Mouse (Mus musculus): Measurements from ENCODE around the gene Phf7.
A peak's percentile ranks its signal among the peaks of the same experiment; 100 is the strongest.

Gene Phf7

DNA sequence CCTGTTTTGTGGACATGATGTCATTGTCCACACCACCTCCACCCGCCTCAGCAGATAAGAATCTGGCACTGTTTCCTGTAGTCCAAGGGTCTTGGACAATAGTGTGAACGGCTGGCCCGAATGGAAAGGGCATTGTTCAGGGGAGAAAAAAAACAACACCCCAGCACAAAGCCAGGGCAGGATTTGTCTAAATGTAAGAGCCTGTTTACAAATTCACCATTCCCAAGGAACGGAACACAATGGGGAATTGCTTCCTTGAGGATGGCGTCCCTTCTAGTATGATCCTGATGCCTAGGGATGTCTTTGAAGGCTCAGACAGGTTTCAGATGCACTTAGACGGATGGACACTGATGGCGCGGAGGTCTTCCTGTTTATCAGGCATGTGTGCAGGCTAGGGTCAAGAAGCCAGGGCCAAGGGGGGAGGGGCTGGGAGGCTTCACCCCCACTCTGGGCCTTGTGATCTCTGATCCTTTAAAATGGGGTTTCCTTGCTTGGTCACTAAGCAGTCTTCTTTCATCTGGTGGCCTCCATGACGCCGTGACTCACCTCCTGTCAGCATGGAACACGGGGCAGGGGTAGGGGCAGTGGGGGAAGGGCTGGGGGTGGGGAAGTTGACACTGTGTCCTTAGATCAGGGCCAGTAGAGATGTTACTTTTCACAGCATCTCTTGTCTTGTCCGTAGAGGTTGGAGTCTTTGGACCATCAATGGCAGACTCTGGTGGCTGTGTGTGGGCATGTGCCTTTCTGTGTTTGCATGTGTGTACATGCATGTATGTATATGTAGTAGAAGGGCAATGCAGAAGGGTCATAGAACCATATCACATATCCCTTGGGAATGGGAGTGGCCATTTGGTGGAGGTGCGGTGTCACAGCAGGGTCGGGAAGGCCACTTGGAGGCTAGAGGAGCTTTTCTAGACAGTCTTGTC lies 17.8 kb downstream of the Phf7 start:
- DNase-seq (ENCODE audit: low spot score in 2 of 2), result no peak

GRCm38 (mm10) chr14:31232404-31233069 lies 18.6 kb downstream of the Phf7 start:
- DNase-seq (ENCODE audit: low spot score in 2 of 2), result no peak

- no peak for DNase-seq (ENCODE audit: low spot score in 2 of 2)
Measured at GRCm38 (mm10) chr14:31230442-31230841, 20.7 kb downstream of the Phf7 start.

DNA sequence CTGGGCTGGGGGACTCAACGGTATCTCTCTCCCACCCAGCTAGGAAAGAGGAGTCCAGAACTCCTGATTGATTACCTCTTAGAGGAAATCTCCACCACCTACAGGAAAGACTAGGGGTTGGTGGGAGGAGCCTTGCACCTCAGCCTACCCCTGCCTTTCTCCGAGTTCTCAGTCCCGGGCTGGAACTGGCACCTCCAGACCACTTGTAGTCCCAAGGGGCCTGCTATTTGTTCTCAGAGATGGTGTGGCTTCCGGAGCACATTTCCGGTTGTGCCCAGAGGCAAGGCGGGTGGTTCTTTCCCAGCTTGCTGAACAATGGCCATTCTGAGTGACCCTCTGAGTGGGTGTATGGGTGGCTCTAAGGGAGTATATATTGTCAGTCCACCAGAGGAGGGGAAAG lies 22.9 kb downstream of the Phf7 start:
- no peak for DNase-seq (ENCODE audit: low spot score in 2 of 2)

DNA sequence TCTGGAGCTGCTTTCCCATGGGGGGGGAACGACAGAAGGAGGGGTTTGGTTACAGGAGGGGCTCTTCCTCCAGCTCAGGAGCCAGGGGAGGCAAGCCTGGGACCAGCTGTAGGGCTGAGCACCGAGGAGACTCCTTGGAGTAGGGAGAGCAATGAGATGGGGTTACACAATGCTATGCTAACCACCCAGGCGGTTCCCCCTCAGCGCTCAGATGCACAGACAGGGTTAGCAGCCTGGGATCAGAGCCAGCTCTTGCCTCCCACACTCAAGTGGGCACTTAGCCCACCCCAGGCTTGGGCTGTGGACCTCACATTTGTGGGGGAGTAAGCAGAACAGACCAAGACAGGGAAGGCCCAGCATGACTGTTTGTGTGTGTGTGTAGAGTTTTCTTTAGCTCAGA lies 24.1 kb downstream of the Phf7 start:
- DNase-seq (ENCODE audit: low spot score in 2 of 2), result no peak

- DNase-seq (ENCODE audit: low spot score in 2 of 2), result peak in 1 of 2 experiments; percentile 49
Measured at GRCm38 (mm10) chr14:31217666-31218065, 33.5 kb downstream of the Phf7 start, which contains the start of gene Sema3g. Sema3g (plus strand) TSS chr14:31217860.

DNA sequence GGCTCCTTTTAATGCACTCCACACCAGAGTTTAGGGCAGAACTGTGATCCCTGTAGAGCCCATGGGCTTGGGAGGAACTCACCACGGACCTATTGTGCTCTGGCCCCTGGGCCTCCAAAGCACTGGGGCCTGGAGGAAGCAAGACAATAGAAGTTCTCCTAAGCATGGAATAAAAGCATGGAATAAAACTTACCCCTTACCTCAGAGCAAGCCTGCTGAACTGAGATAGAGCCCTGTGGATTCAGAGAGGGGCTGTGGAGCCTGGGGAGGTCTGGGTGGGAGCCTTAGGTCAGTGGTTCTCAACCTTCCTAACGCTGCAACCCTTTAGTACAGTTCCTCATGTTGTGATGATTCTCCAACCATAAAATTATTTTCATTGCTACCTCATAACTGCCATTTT lies 34.3 kb downstream of the Phf7 start, which contains the start of gene Nisch:
Nisch (minus strand) TSS at position 101 of the 400 bp plus-strand sequence.
- DNase-seq (ENCODE audit: low spot score in 2 of 2), result no peak

DNA sequence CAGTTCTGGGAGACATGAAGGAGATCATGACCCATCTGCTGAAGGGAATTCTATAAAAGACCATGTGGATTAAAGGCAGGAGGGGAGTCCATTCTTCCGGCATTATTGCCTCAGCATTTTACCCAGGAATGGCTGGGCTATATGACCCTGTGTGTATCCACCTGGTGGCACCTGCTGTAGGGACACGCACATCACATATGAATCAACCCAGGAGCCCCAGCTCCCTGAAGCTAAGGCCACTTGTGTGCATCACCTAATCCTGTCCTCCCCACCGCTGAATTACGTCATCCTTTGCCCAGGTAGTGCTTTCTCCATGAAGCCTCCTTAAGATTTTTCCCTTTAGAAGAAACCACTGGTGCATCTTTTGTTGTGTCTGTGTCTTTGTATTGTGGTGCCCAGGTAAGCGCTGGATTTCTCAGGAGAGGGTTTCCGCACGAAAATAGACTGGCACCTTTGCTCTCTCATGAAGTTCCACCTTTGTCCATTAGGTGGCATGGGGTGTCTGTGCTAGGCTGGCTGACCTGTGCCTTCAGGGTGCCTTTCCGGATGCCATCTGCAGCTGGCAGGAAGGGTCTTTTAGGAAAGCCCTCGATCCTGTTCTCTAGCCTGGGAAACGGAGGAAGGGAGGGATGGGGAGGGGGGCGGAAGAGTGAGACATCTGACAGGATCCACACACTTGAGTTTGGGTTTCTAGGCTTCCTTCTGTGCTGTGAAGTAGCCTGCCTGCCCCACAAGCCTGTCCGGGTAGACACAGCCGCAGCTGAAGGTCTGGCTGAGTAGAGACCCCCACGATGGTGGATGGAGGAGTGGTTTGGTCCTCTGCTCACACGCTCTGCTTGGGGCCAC lies 35.7 kb downstream of the Phf7 start:
- peak in 1 of 2 experiments; percentile 61 for DNase-seq (ENCODE audit: low spot score in 2 of 2)

DNA sequence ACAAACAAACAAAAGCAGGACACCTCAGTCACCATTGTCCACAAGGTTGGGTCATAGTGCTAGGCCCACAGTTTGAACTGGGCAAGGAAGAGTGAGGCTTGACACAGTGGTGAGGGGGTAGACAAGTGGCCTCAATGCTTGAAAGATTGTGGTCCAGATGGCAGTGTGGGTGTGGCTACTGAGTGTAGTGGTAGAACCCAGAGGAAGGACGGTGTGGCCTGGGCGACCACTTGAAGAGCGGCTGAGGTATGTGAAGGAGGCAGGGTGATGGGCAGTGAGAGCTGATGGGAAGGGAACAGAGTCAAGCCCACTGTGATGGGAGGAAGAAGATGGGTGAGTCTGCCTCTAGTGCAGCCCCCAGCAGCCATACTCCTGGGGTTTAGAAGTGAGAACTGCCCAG lies 36.4 kb downstream of the Phf7 start:
- DNase-seq (ENCODE audit: low spot score in 2 of 2), result no peak

DNA sequence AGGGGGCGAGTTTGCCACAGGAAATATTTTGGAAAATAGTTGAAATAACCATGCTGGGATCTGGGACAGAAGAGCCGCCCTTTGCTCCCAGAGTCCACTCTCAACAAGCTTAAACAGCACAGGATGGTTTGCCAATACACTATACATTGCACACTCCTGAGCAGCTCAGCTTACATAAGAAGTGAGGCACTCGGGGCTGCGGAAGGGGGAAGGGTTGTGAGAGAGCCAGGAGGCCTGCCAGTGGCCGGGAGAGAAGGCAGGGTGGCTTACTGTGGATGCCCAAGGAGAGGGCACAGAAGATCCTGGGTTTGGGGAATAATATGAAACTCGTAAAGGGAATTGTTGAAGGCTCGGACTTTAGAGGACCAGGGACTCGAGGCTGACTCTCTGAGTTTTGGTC lies 37.2 kb downstream of the Phf7 start:
- no peak for DNase-seq (ENCODE audit: low spot score in 2 of 2)

- DNase-seq (ENCODE audit: low spot score in 2 of 2), result no peak
Measured at GRCm38 (mm10) chr14:31212499-31212898, 38.6 kb downstream of the Phf7 start.

DNA sequence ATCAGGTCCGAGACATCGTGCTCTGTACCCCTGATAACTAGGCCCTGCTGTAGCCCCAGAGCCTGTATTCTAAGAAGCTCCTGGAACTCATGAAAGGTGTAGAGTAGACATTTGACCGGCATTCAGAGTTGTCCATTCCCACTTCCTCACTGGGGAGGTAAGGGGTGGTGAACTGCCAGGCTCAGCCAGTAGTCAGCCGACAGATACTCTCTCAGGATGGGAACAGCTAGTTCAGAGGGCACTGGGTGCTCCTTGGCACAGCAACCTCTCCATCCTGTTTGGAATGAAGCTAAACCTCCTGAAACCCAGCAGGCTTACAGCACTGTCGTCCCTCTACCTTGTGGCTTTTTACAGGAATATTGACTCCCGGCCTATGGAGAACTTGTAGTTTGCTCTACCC lies 39.3 kb downstream of the Phf7 start:
- no peak for DNase-seq (ENCODE audit: low spot score in 2 of 2)

- DNase-seq (ENCODE audit: low spot score in 2 of 2), result no peak
Measured at GRCm38 (mm10) chr14:31209133-31209557, 42.0 kb downstream of the Phf7 start.

DNA sequence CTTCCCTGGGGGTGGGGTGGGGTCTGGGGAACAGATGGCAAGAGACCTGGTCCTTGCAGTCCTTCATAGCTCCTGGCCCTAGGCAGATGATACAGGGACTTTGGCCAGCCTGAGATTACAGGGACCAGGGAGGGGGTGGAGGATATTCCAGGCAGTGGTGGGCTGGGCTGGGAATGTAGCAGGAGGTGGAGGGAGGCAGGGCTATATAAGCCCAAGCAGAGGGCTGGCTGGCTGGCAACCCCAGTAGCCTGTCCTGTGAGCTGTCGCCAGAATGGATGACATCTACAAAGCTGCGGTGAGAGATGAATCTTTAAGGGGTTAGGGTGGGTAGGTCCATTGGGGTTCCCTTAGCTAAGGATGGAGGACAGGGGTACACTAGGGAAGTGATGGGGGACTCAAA lies 43.0 kb downstream of the Phf7 start, which contains the start of gene Tnnc1:
Tnnc1 (plus strand) TSS at position 229 of the 400 bp plus-strand sequence.
- DNase-seq (ENCODE audit: low spot score in 2 of 2), result no peak

DNA sequence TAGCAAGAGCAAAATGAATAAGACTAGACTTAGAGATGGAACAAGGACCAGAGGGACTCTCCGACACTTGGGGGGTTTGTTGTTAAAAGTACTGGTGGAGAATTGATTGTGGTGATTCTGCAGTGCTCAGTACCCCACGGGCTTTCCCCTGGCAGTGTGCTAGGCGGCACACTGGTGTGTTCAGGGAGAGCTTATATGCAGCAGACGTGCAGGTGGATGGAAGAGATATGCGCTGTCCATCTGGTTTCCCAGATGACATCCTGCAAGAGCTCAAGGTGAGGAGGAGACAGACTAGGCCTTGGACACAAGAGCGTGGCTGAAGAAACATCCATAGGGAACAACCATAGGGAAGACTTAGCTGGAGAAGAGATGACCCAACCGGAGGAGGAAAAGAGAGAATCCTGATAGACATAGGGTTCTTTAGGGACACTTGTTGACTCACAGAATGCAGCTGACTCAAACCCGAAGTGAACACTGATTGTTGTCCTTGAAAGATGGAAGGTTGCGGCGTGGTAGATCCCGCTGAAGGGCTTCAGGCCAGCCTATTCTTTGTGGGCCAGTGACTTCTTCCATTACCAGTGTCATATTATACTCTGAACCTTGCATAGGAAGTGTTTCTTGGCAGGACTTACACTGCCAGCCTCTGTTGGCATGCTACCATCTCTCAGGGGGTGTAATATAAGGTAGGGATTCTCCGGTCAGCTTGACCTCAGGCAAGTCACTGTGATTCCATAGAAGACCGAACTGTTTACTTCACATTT lies 43.9 kb downstream of the Phf7 start:
- DNase-seq (ENCODE audit: low spot score in 2 of 2), result no peak

- DNase-seq (ENCODE audit: low spot score in 2 of 2), result peak; percentile 87 to 90
Measured at GRCm38 (mm10) chr14:31206472-31206981, 44.6 kb downstream of the Phf7 start.

DNA sequence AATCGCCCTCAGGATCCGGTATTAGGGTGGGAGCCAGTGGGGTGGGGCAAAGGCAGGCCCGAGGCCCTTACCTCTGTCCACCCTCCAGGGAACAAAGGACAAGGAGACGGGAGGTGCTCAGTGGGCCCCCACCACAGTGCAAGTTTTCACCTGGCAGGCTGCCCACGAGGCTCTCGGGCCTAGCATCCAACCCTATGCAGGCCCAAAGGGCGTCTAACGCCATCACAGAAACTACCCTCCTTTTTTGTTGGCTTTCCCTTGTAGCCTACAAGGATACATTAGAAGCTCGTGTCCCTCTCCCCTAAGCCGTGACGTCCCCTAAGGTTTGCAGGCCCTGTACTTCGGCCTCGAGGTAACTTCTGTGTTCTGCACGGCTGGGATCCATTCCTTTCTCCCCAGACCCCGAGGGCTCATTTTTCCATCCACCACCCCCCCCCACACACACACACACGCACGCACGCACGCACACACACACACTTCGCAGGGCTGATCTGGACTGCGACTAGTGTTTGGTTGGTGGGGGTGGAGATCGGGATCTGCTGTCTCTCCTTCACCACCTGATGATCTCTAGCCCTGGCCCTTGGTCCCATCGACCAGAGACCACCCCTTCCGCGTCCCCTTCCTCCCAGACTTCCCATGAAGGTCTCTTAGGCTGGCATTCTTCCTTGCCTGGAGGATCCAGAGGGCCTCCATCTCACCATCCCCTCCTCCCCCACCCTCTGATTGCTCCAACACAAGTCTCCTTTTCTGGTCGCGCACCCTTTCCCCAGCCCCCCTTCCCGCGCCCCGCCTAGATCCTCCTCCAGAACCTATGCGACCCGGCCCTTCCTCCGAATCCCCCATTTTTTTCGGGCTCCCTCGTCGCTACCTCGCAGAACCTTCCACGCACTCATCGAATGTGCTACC lies 45.3 kb downstream of the Phf7 start:
- no peak for DNase-seq (ENCODE audit: low spot score in 2 of 2)

- no peak for DNase-seq (ENCODE audit: low spot score in 2 of 2)
Measured at GRCm38 (mm10) chr14:31205244-31205561, 45.9 kb downstream of the Phf7 start.

GRCm38 (mm10) chr14:31204844-31205243 lies 46.3 kb downstream of the Phf7 start:
- DNase-seq (ENCODE audit: low spot score in 2 of 2), result no peak

GRCm38 (mm10) chr14:31200038-31200437 lies 51.1 kb downstream of the Phf7 start:
- no peak for DNase-seq (ENCODE audit: low spot score in 2 of 2)

All from spleen, postnatal 14 days (tissue).